Mouse (Mus musculus) megakaryocyte-erythroid progenitor cell, adult 5-6 weeks (primary cell): ENCODE data around the gene Lipt1. TPM values are rescaled to one million over a fixed set of nuclear protein-coding genes. Genes with fewer than 3 reads are reported as not detected.

Experiments used
- ATAC-seq: replicated peaks from 2 replicates; pipeline ENCODE4 v1.8.0; 2016; ENCODE audit warnings: mild to moderate bottlenecking, inconsistent platforms; ENCODE audit not compliant: severe bottlenecking, poor library complexity, low FRiP score, low TSS enrichment
- total RNA-seq, 2 experiments: library from RNA; stranded (forward) in 1 of 2; stranded (reverse) in 1 of 2; fragments of 200-1000, 215-1000 nt in 1 of 2; fragments of >200 nt in 1 of 2; fragmentation: Nextera tagmentation in 1 of 2; gene quantifications; 2 replicates each; pipeline ENCODE4 v1.2.3; 2014 to 2017

Gene Lipt1
- total RNA-seq, 2 experiments from 2014 or later, result 5.5 to 6.3 TPM

- peak; percentile 60 for ATAC-seq
These were observed 19.9 kb downstream of the Lipt1 start for GRCm38 (mm10) chr1:37891400-37891799.

- no peak for ATAC-seq
These were observed 23.1 kb downstream of the Lipt1 start for GRCm38 (mm10) chr1:37894606-37895005.

- ATAC-seq, result no peak
These were observed 28.3 kb downstream of the Lipt1 start for GRCm38 (mm10) chr1:37899816-37900215.

GRCm38 (mm10) chr1:37900288-37900687, 28.8 kb downstream of the Lipt1 start:
- no peak for ATAC-seq

GRCm38 (mm10) chr1:37903178-37903577, 31.6 kb downstream of the Lipt1 start:
- ATAC-seq, result peak; percentile 86

- ATAC-seq, result no peak
These were observed 41.2 kb downstream of the Lipt1 start for GRCm38 (mm10) chr1:37912751-37913150.

- ATAC-seq, result no peak
These were observed 44.9 kb downstream of the Lipt1 start, which contains the start of gene Lyg2 for GRCm38 (mm10) chr1:37916393-37916792. Gene Lyg2 (minus strand): TSS chr1:37916493.

- no peak for ATAC-seq
These were observed 46.1 kb downstream of the Lipt1 start for GRCm38 (mm10) chr1:37917666-37918065.

- ATAC-seq, result no peak
These were observed 46.6 kb downstream of the Lipt1 start for GRCm38 (mm10) chr1:37918096-37918495.

- ATAC-seq, result no peak
These were observed 51.0 kb downstream of the Lipt1 start for GRCm38 (mm10) chr1:37922536-37922935.

Other genes with a start within 250 kb of the Lipt1 start
- not detected in 2 replicates for gene 2010300C02Rik, start 151.7 kb upstream of the Lipt1 start, total RNA-seq (2014; fragmentation: Nextera tagmentation)
- 0.05 and 0.15 TPM in 2 replicates for gene 2010300C02Rik, start 151.7 kb upstream of the Lipt1 start, total RNA-seq (2017)
- 1.4 and 2.4 TPM in 2 replicates for gene Tsga10, start 5.3 kb upstream of the Lipt1 start, total RNA-seq (2014; fragmentation: Nextera tagmentation)
- gene Tsga10, start 5.3 kb upstream of the Lipt1 start, total RNA-seq (2017), result 2.2 and 4.6 TPM in 2 replicates
- 35.8 and 79.7 TPM in 2 replicates for gene Mitd1, start 18.7 kb downstream of the Lipt1 start, total RNA-seq (2014; fragmentation: Nextera tagmentation)
- gene Mitd1, start 18.7 kb downstream of the Lipt1 start, total RNA-seq (2017), result 58.4 and 68.1 TPM in 2 replicates
- 306 and 339 TPM in 2 replicates for gene Mrpl30, start 18.7 kb downstream of the Lipt1 start, total RNA-seq (2014; fragmentation: Nextera tagmentation)
- 255 and 318 TPM in 2 replicates for gene Mrpl30, start 18.7 kb downstream of the Lipt1 start, total RNA-seq (2017)
- not detected in 2 replicates for gene Lyg2, start 44.8 kb downstream of the Lipt1 start, total RNA-seq (2014; fragmentation: Nextera tagmentation)
- gene Lyg2, start 44.8 kb downstream of the Lipt1 start, total RNA-seq (2017), result not detected in 2 replicates
- not detected in 2 replicates for gene Lyg1, start 86.0 kb downstream of the Lipt1 start, total RNA-seq (2014; fragmentation: Nextera tagmentation)
- not detected in 2 replicates for gene Lyg1, start 86.0 kb downstream of the Lipt1 start, total RNA-seq (2017)
- gene Txndc9, start 126.2 kb downstream of the Lipt1 start, total RNA-seq (2014; fragmentation: Nextera tagmentation), result 38.6 and 57.8 TPM in 2 replicates
- 45.3 and 46.7 TPM in 2 replicates for gene Txndc9, start 126.2 kb downstream of the Lipt1 start, total RNA-seq (2017)
- 70.2 and 75.0 TPM in 2 replicates for gene Eif5b, start 126.3 kb downstream of the Lipt1 start, total RNA-seq (2014; fragmentation: Nextera tagmentation)
- gene Eif5b, start 126.3 kb downstream of the Lipt1 start, total RNA-seq (2017), result 40.3 and 66.8 TPM in 2 replicates